Mouse (Mus musculus) telencephalon, adult 2 months (tissue): ENCODE results near the gene Ube2l6.

Experiments used
- DNase-seq: peaks from one replicate; pipeline ENCODE4 v3.0.0-alpha.2; 2011; ENCODE audit warnings: low read depth, low spot score

Ube2l6 gene

DNA sequence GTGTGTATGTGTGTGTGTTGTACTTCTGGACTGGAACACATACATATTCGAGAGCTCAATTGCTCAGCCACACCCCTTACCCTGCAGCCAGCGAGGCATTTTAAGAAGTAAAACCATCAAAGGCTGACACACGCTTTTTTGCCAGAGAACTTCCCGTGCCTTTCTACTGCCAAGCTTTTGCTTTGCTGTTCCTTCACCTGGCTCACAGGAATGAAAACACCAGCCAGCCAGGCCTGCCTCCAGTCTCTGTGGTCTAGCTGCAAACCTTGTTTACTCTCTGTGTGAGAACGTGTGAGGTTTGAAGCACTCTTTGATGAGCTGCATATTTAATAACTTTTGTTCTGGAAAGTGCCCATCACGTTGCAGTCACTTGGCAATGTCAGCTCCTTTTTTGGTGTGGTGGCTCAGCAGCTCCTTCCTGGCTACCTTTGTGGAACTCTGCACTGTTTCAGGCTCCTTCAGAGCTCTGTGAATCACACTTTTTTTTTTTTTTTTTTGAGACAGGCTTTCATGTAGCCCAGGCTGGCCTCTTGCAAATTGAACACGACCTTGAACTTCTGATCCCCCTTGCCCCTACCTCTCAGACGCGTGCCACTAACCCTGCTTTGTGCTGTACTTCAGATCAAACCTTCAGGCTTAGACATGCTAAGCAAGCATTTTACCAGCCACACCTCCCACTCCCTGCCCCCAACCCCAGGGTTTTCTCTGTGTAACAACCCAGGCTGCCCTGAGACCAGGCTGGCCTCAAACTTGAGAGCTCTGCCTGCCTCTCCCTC is 39.4 kb downstream of the Ube2l6 start:
- no peak for DNase-seq

DNA sequence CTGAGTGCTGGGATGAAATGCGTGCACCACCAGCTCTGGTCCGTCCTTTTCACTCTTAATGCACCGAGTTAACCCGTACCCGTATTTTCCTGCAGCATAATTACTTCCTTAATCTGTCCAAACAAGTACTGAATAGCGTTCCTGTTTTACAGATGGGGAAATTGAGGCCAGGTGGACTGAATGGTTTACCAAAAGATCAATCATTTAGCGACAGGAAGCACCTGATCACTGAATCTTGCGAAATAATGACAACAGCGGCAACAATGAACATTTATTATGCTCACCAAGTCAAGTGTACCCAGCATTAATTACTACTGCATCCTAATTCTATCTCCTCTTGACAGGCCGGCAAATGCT is 39.9 kb downstream of the Ube2l6 start, which contains the start of gene Slc43a1:
Gene Slc43a1 (plus strand): TSS at position 258 of the 357 bp plus-strand sequence.
- no peak for DNase-seq

DNA sequence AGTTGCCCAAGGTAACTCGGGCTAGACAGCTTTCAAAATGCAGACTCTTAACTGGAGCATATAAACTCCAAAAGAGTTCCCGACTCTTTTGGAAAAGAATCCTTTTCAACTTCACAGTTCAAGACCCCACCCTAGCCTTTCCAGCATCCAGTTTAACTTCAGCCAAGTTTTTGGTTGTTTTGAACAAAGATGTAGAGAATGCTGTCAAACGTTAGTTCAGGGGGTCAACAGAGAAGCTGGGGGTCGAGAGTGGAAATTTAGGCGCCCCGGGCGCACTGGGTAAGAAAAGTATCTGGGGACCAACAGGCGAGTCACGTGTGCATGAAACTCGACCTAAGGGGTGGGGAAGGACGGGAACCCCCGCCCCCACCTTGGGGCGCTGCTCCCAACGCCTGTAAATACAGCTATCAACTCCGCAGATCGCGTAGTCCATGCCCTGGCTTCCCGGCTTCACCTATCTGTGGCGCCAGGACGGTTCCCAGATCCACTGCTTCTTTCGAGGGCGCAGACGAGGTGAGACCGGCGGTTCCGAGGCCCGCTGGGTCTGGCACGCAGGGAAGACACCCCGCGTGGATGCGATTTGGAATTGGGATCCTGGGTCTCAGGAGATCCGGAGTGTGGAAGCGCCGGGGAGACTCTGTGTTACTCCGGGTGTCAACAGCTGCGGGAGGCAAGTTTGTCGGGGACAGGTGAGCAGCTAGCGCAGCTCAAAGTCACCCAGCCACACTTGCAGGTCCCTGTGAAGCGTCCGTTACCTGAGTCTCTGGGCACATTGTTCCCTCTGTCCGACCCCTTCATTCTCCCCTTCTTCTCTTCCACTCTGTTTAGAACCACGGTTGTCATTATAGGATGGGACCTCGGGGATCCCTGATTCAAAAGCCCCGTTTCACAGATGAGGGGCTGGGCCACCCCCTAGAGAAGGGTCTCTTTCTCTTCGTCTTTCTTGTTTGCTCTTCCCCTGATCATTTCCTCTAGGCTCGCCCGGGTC is 40.7 kb downstream of the Ube2l6 start:
- no peak for DNase-seq

DNA sequence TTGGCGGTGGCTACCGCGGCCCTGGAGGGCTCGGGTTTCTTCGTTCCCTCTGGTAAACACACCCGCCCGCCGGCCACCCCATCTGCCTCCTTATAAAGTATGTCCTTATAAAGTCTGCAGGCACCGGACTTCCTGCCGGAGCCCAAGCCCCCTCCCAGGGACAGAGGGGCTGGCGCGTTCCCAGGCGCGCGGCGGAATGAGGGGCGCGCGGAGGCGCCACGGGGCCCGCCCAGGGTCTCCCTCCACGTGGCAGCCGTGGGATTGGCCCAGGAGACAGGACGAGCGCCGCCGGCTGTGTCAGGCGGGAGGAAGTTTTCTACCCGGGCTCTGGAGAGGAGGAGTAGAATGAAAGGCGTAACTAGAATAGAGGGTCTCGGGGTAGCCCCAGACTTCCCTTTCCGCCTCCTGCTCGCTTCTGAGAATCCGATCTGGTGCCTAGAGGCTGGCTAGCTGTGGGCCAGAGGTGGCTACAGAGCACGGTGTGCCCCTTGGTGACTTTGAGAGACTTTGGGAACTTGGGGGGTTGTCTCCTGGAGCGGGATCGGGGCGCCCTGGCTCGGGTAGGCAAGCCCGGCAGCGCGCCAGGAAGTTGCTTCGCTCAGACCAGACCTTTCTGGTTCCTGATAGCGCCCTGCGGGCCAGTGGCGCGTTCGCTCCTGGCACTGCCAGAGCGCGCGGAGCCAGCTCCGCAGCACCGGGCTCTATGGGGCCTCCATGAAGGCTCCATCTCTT is 41.6 kb downstream of the Ube2l6 start:
- DNase-seq: no peak

DNA sequence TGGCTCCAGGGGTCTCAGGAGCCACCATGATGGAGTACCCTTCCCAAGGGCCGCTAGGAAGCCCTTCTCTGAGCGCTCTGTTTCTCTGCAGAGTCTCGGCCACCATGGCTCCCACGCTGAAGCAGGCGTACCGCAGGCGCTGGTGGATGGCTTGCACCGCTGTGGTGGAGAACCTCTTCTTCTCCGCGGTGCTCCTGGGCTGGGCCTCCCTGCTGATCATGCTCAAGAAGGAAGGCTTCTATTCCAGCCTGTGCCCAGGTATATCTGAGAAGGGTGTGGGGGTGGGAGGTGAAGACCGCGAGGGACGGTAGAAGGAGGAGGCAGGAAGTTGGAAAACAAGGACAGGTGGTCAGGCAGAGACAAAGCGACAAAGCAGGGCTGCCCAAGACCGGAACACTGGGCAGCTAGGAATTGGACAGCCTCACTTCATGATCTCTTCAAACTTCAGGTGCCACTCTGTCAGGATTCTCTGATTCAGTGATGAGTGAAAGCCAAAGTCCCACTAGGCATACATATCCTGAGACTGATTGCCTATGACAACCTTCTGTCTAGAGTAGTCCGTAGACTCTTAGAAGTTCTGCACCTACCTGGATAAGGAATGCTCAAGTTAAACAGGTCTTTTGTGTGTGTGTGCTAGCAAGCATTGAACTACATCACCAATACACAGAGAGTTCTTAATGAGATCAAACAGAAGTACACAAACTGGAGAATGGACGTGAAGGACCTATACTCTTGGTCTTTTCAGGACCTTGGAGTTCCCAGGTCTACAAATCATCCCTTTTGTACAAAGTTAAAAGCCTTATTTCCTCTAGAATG is 42.3 kb downstream of the Ube2l6 start:
- DNase-seq: no peak

DNA sequence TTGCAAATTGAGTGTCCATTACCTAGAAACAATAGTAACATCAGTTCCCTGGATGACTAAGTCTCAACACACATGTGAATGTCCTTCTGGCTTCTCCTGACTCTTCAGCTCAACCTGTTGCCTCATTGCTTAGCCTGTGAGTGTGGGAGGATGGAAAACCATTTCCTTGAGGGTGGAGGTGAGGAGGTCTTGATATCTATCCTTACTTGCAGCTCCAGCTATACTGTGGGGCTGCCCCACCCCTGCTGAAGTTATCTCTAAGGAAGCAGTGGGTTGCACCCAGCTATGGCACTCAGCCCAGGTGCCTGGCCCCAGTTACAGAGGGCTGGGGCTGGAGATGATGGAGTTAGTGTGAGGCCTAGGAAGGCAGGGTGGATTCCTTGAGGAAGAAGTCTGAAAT is 43.3 kb downstream of the Ube2l6 start:
- no peak for DNase-seq

DNA sequence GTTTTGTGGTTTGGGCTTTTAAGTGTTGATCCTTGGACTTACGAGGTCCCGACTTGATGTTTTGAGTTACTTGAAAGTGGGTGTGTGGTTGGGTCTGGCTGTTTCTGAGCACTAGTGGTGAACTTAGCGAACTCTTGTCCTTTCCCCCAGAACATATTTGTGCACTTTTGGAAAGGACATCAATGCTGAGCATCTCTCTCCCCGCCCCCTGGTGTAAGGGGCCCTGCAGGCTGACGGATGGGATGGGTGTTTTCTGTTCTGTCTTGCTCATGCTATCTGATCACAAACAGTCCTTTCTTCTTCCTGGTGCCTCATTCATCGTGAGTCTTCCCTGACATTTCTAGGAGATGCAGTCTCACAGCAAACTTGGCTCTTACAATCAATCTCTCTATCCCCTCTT is 45.0 kb downstream of the Ube2l6 start:
- no peak for DNase-seq

DNA sequence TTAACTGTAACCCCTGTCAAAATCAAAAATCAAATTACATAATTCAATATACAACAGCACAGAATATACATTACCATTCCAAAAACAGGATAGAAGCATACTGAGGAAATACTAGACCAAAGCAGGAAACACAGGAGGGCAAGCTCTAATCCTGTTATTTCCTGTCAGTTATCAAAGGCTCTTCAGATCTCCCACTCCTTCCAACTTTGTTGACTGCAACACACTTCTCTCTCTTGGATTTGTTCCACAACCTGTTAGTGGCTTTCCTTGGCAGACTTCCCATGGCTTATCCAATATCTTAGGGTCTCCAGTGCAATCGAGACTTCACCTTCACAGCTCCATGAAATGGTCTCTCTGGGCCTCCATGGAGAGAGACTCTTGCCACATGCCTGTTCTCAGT is 46.6 kb downstream of the Ube2l6 start:
- no peak for DNase-seq

DNA sequence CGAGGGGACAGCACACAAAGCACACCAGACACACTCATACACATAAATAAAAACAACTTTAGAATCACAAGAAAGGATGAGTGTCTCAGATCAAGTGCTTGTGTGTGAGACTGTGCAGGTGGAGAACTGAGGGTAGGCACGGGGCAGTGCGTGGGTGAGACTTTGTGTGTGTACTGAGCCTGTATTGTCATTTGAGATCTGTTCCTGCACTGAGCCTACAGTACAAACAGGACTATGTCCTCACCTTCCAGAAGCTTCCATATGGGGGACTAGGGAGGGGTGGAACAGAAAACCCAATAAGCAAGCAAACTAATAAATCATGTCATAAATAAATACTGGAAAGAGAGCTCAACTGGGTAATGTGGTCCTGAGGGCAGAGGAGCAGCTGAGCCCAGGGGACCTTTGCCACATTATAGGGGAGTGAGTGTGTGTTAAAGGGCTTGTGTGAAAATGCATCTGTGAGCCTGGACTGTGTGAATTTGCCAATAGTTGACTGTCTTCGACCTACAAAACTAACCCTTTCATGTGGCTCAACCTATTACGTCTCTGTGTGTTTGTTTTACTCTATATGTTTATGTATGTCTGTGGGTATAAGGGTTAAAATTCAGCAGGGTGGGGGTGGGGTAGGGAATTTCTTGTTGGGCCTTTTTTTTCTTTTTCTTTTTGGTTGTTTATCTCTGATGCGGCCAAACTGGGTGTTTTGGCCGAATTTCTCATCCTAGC is 51.9 kb downstream of the Ube2l6 start:
- no peak for DNase-seq

DNA sequence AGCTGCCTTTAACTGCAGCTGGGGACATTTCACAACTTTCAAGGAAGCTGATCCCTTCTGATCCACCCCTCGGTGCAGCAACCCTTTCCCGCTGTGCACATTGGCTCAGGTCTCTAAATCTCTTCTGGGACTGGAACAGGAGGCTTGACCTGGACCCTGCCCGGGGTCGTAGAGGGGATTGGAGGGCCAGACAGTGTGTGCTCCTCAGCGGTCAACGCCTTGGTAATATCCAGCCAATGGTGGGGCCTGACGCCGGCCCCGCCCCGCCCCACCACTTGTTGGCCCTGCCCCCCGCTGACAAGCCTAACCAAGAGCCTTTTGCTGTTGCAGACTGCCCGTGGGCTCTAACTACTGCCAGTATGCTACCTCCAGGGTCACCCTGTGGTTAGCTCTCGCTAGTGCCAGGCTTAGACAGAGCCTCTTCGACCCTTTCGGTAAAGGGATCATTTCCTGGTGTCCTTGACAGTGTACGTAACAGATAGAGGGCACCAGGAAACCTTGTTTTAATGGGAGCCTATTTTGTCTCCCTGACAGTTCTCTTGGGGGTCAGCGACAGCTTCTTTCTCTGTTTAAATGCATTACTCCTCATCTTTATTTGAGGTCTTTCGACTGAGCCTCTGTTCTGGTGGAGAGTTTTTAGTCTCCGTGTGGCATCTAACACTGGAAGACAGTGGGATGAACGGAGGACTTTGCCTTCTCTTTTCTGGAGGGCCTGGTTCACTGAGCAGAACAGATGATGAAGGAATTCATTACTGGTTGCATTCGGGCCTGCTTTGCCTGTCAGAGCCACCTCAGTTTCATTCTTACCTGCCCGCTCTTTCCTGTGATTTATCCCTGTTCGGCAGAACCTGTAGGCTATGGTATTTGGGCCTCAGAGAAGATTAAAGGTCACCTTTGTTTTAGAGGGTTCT is 52.8 kb downstream of the Ube2l6 start:
- no peak for DNase-seq

DNA sequence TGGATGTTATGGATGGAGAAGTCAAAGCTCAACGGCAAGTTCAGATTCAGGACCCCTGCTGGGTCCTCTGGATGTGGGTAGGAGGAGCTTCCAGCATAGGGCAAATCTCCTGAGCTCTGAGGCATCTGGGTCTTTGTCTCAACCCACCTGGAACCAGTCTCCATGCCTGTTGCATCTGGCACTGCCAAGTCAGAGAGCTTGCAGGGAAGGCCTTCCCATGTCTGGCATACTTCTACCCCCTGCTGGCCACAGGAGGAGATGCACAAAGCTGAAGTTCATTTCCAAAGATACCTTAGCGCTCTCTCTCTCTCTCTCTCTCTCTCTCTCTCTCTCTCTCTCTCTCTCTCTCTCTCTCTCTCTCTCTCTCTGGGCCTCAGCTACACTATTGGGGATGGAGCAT is 57.1 kb downstream of the Ube2l6 start:
- DNase-seq: no peak

DNA sequence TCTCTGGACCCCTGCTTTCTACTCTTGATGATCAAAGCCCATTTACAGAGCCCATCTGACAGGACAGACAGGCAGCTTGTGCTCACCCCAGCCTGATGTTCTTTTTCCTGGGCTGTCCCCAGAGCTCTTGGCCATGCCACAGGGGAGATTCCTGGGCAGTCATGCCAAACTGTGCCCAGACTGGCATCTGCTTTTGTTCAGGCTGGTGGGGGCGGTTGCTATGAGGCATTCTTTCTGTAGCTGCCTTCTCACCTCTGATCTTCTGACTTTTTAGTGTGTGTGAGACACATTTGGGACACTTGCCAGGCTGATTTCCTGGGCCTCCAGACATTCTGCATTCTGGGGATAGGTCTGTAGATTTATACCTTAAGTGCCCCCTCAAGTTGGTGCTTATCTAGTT is 59.9 kb downstream of the Ube2l6 start:
- no peak for DNase-seq
